Mouse (Mus musculus) right cerebral cortex, adult 2 months (tissue): ENCODE results near the gene Scamp5.
"Not testable (repeated sequence)": the region's sequence is repeated elsewhere in the genome, so short reads cannot be mapped to it uniquely, and the experiment has no call there.

ENCODE experiments used
- DNase-seq, 2 experiments: peaks; one replicate each; pipeline ENCODE4 v3.0.0; 2021 to 2022; ENCODE audit warnings: low spot score in 2 of 2

Gene Scamp5

DNA sequence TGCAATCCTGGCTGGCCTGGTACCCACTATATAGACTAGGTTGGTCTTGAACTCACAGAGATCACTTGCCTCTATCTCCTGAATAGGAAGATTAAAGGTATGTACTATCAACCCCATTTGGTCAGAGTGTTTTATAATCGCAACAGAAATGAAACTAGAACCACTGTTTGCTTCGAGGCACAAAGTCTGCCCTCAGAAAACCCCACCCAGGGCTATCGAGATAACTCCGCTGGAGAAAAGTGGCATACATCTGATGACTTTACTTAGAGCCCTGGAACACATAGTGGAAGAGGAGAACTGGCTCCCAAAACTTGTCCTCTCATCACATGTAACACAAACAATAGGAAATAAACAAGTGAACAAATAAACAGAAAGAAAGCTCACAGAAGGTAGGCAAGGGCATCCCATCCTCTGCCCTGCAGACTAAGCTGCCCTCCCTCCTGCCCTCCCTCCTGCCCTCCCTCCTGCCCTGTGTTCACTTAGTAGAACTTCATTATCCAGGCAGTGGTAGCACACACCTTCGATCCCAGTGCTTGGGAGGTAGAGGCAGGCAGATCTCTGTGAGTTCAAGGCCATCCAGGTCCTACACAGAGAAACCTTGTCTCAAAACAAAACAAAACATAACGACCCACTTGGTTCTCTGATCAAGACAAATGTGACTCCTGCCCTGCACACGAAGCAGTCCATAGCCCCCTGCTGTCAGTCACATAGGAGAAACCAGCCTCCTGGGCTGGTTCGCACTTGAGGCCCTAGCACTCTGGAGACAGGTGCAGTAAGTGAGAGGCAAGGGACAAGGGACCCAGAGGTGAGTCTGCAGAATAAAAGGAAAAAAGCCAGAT, 15.0 kb downstream of the Scamp5 start:
- DNase-seq: no peak

DNA sequence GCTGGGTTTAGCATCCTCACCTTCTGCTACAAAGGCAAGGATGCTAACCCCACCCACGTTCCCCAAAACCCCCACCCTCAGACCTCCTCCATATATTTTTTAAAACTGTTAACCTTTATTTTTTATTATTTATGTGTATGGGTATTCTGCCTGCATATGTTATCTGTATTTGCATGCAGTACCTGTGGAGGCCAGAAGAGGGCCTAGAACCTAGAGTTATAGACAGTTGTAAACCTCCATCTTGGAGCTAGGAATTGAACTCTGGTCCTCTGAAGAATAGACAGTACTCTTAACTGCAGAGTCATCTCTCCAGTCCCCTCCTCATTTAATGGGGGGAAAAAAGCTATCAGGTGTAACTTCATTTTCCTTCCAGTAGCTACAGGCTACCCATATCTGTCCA, 18.1 kb downstream of the Scamp5 start:
- no peak for DNase-seq

DNA sequence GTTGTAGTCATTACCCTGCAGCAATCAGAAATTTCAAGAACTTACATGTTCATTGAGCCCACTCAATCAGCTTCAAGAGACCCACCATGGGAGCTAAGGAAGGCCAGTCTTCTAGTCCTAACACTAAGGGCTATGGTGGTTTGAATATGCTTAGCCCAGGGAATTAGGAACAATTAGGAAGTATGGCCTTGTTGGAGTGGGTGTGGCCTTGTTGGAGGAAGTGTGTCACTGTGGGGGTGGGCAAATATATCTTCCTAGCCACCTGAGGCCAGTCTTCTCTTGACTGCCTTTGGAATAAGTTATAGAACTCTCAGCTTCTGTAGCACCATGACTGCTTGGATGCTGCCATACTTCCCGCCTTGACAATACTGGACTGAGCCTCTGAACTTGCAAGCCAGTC, 27.2 kb downstream of the Scamp5 start:
- no peak for DNase-seq

DNA sequence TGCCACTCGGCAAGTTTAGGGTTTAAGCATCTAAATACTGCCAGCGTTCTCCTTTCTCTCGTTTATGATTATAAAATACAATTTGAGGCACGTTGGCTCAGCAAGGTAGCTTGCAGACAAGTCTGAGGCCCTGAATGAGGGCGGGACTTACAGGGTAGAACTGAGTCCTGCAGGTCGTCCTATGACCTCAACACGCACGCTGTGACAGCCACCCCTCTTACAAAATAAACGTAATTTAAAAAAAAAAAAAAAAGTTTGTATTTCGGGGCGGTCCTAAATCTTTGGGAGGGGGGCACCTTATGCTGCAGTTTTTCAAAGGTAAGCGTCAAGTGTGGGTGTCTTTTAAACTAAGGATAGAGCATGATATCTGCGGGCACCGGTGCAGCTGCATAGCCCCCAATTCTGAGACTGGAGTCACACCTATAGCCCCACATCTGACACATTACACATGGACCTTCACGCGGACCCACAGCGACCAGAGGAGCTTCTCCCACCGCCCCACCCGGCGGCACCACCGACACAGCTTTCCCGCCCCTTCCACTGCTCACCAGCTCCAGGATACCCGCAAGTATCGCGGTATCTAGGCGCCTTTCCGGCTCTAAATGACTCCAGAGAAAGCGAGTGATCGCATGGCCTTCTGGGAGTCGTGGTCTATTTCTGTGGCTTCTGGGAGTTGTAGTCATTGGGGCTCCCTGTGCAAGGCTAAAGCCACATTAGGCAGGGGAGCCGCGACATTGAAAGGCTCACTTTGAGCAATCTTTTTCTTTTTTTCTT, 28.2 kb downstream of the Scamp5 start, which contains the start of gene Ppcdc:
Ppcdc (minus strand) TSS at position 603 of the 774 bp plus-strand sequence.
- DNase-seq: peak; percentile 95

DNA sequence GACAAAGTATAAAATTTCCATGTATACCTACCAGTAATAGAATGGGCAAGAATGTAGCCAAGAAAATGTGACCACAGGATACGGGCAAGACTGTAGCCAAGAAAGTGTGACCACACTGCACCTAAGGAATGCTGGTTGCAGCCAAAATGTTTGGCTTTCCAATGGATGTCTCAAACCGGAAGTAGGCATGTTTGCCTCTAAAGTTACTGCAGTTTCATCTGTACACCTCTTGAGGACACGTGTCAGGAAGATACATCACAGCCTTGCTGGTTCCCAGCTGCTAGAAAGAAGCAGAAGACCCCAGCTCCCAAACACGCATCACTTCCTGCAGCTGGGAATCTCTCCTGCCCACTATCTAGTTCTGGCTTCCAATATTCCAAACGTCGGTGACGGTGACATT, 28.8 kb downstream of the Scamp5 start:
- DNase-seq: no peak

DNA sequence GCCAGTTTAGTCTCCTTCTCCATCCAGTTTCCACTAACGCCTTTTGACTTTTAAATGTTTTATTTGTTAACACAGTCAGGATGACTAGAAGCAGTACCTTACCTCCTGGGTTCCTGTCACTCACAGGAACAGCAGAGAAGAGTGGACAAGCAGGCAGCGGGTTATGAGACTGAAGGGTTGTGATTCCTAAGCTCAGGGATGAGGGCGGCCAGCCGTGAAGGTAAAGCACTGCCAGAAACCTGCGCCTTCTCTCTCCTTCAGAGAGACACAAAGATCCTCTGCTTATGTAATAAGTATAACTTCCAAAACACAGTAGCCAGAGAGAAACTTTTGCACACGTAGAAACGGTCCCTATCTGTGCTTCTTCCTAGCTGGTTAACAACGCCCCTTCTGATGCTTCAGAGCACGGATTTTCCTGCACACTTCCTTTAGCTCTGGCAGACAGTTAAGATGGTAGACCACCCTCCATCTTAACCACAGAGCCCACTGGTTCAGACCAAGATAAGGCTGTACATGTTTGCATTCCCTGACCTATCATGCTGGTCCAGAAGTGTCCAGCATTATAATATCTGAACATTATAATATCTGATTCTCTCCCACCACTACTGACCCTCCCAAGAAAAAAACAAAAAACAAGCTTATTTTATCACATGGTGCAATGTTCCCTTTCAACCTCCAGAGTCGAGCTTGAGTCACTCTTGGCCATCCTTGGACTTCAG, 29.8 kb downstream of the Scamp5 start:
- DNase-seq: no peak

DNA sequence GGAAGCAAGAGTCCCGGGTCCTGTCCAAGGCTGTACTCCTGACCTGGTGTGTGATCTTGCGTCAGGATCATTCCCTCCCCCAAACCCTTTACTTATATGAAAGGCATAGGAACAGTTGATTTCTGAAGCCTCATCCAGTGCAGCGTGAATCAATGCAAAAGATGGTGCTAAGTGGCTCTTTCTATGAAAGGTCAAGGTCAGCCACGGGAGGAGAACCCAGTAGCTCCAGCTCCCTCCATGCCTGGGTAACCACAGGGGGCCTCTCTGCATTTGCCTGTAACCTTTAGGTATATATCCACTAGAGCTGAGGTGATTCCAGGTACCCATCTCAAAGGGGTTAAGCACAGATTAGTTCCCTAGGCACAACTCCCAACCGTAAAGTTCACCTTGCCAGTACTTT, 31.7 kb downstream of the Scamp5 start:
- DNase-seq: no peak

DNA sequence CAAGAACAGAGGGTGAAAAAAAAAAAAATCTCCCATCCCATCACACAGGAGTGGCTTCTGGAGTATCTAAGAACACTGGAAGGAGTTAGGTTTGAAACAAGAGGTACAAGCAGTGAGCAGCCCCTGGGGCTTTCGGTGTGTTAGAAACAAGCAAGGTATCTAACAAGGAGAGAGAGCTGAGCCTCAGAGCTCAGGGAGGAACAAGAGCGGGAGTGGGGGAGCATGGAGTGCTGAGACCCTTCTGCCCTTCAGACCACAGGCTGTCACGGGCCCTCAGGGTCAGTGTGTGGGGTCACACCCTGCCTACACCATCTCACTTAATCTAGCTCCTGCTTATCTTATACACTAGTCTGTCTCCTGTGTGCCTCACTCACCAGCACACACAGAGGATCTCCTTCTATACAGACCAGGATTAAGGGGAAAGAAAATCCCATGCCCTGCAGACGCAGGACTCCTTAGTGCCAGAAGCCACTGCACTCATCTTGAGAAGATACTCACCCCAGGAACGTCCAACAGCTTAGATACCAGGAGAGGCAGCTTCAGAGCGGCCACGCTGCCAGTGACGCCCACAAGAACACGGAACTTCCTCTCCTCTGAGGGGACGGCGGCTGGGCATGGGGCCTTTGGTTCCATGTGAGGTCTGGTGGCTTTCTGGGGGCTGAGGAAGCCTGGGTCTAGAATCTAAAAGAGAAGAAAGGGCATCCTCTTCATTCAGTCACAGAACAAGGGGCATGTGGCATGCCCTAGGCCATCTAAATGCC, 33.3 kb downstream of the Scamp5 start:
- DNase-seq: no peak

DNA sequence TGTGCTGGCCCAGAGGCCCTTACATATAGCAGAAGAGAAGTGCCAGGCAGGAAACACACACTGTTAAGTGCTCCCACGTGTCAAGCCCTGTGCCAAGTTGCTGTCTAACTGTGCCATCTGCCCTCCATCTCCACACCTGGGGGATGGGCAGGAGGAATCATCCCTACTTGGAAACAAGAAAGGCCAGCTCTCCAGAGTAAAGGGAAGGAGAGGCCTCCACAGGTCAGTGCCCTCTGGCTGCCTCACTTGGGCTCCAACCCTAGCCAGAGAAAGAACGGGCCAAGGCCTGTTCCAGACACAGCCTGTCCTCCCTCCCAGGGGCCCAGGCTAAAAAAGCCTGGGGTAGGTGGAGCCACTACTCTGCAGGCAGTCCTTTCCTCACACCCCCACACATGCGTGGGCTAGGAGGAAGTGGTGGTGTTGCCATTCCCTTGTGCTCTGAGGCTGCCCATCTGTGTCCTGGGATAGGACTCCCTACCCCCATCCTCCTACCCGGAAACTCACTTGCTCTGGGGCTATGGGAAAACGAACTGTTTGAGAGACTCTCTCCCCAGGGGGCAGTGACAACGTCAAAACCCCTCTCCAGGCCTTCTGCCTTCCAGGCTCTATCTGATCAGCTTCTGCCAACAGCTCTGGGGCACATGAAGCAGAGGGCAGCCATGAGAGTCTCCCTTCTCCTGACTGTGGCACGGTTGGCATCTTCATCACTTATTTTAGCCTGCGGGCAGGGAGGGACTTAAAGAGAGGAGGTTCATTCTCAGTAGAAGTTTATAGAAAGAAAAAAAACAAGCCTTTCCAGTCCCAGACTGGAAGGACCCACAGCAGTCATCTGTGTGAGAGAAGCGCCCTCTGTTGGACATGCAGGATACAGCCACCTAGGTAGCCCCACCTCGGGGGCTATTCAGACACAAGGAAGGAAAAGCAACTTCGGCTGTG, 34.5 kb downstream of the Scamp5 start:
- peak; percentile 81 to 88 for DNase-seq

DNA sequence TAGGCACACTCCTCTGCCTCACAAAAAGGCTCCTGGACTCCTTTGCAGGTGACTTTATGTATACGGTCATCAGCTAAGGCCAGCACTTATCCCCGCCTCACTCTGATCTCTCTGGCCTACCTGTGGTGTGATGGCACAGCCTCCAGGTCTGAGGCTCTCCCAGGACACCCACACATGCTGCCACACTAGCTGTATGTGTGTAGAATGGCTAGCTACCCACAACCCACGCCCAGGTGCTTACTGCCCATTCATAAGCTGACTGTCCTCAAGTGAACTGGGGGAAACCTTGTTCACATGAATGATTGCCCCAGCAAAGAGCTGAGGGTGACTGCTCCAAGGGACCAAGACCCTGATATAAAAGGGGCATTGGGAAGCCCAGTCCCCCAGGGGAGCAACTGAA, 35.4 kb downstream of the Scamp5 start:
- no peak for DNase-seq

DNA sequence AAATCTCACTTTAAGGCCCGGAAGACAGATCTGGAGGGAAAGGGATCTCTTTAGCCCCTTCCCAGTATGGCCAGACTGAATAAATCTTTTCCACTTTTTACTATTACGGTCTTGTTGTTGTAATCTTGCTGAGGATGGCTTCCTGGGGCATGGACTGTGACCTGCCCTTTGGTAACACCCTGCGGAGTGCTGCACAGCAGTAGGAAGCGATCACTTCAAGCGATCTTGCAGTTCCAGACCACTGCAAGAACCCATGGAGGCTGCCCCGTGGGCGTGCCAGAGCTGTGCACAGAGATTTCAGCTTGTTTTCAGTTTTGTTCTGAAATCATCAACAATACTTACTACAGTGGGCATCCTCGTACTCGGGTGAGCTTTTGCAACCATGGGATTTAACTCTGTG, 36.7 kb downstream of the Scamp5 start:
- DNase-seq: no peak

DNA sequence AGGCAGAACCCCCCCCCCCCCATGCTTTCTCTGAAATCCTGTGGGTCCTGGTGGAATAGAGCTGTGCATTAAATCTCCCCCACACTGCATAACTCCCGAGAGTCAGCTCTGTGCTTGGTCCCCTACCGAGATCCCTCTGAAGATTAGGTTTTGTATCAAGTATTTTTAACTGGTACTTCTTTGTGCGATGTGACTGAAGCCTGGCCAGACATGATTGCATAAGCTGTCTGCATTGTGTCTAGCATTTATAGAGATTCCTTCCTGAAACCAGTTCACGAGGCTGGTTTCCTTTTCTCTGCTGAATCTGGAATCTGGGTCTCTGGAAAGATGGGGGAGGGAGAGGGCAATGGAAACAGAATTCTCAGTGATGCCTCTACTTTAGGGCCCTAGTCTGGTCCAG, 39.5 kb downstream of the Scamp5 start:
- DNase-seq: no peak

DNA sequence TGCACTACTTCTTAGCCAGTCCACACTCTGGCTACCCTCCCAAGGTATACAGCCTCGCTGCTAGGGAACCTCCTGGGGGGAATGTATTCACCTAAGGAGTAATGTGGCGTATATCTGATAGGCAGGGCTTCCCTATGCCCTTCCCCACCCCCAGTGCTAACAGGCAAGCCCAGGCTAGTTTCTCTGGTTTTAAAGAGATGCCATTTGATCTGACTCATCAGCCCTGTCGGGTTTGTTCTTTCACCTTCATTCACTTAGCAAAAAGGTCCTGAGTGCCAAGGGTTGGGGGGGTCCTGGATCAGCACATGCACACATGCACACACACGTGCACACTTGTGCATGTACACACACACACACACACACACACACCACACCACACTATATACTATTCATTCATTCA, 39.9 kb downstream of the Scamp5 start:
- no peak for DNase-seq

DNA sequence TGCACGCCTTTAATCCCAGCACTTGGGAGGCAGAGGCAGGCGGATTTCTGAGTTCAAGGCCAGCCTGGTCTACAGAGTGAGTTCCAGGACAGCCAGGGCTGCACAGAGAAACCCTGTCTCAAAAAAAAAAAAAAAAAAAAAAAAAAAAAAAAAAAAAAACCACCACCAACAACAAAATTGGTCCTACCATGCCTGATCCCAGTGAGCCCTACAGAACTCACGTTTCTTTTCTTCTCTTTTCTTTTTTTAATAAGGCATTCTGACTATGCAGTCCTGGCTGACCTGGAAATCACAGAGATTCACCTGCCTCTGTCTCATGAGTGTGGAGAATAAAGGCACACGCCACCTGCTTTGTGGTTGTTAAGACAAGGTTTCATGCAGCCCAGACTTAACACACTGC, 40.7 kb downstream of the Scamp5 start:
- not testable (repeated sequence) for DNase-seq

DNA sequence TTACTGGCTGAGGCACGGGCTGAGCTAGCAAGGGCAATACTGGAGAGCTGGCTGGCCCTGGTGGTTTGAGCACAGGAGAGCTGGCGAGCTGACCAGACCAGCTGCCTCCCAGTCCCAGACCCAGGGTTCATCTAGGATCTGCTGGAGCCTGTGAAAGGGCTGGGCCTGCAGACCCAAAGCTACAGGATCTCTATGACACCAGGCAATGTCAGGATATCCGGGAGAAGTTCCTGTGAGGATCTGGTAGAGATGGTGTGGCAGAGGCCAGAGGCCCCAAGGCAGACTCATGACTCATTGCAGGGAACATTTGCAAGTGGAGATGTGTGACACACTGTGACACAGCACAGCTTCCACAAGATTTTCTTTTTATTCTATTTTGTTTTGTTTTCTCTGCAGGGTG, 42.7 kb downstream of the Scamp5 start:
- no peak for DNase-seq

DNA sequence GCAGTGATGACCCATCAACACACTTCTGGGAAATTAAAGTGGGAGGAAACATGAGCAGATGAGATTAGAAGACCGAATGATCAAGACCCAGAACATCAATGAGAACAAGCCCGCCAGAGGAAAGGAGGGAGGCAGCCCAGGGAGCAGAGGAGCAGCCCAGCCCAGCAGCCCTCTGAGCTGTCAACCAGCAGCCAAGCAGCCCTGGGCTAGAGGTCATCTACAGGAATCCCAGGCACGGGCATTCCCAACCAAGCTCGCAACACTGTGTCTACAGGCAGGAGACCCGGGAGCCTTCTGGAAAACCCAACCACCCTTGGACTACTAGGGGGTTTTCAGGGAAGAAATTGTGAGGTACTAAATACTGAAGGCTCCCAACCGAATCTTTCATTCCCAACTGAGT, 43.8 kb downstream of the Scamp5 start:
- DNase-seq: no peak

DNA sequence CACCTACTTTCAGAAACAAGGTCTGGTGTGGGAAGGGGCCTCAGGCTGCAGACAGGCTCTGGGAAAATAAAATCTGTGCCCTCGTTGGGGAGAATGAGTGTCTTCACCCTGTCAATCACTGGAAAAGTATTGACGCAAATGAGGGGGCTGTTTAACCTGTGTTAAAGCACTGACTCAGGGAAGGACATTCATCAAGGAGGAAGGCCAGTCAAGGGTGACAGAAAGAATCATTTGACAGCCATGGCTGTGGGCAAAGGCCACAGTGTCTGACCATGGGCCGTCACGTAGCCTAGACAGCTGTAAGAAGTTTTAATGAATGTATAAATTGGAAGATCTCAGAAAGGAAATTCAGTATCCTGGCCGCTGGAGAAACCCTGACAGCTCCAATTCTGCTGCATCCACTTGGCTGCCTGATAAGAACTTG, 46.2 kb downstream of the Scamp5 start:
- no peak for DNase-seq

DNA sequence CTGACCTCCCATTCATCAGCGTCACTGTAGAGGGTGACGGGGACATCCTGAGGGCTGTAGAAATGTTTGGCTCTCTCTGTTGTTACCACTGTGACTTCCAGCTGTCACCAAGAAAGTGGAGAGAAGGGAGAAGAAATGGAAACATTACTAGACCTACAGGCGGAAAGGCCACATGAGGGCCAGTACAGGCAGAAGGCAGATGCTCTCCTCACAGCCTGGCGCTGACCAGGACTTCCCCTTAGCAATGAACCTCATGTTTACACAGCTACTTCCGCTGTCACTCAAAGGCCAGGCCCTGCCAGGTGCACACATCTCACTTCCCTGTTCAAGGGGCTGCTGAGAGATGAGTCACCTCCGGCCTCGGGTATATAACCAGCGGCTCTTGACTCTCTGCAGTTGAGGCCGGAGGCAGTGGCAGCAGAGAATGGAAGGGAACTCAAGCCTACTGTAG, 46.7 kb downstream of the Scamp5 start:
- no peak for DNase-seq

DNA sequence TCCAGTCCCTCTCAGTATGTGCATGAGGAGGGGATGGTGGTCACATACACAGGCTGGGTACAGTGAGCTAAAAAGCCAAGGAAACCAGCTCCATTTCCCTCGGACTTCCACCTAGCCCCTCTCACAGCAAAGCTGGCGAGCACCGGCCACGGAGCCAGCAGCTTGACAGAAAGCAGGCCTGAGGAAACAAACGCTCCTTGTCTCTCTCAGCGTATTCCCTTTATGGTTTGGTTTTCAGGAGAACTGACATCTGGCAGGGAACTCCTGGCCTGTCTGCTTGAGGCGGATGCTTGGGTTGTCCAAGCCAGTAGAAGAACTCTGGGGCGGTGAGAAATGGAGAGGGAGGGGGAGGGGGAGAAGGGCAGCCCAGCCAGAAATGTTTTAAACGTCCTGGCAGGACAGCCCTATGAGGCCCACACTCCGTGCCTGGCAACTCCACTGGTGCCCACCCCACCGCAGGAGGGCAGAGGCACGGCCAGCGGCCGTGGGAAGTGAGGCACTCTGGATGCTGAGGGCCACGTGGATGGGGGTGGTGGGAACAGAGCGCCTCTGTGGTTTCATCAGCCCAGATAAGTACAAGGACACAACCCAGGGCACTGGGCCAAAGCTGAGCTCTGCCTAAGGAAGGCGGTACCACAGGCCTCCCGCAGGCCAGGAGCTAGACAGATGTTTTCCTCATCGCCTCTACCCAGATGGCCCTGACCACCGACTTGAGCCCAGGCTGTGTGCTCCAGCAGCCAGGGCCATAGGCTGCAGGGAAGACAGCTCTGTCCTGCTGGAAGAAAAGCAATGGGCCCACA, 47.3 kb downstream of the Scamp5 start:
- DNase-seq: peak; percentile 70 to 86
